Mouse (Mus musculus) liver, embryonic 18 days (tissue): ENCODE results near the gene Urgcp. TPM values are rescaled to one million over a fixed set of nuclear protein-coding genes. Genes with fewer than 3 reads are reported as not detected.

ENCODE experiments used
- polyA plus RNA-seq: library from polyadenylated mRNA; depleted of rRNA; stranded (reverse); fragments of >200 nt; gene quantifications from 2 replicates; pipeline ENCODE4 v1.2.3, GENCODE M21; 2012; rRNA removed

The Urgcp gene
- 3.8 and 4.0 TPM in 2 replicates for polyA plus RNA-seq

GRCm38 (mm10) chr11:5761820-5762632 is at the start of gene Urgcp:
Gene Urgcp, minus strand, starts transcription at chr11:5762376.

DNA sequence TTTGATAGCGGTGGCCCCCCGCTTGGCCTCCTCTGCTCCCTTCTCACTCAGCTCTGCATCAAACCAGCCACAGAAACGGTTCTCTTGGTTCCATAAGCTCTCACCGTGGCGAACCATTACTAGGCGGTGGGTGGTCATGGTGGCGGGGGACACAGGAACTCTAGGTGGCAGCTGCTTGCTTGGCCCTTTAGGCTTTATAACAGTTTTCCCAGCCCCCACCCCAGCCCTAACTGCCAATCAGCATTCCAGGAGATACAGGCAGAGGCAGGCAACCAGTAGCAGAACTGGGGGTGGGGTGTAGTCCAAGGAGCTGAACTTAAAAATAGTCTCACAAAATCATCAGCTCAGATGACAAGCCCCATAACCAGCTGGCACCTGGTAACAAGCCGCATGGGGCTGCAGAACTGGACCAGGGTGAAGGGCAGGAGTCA is 41.4 kb upstream of the Urgcp start, which contains the start of gene Pgam2:
Pgam2 (minus strand) TSS at position 183 of the 431 bp plus-strand sequence.

DNA sequence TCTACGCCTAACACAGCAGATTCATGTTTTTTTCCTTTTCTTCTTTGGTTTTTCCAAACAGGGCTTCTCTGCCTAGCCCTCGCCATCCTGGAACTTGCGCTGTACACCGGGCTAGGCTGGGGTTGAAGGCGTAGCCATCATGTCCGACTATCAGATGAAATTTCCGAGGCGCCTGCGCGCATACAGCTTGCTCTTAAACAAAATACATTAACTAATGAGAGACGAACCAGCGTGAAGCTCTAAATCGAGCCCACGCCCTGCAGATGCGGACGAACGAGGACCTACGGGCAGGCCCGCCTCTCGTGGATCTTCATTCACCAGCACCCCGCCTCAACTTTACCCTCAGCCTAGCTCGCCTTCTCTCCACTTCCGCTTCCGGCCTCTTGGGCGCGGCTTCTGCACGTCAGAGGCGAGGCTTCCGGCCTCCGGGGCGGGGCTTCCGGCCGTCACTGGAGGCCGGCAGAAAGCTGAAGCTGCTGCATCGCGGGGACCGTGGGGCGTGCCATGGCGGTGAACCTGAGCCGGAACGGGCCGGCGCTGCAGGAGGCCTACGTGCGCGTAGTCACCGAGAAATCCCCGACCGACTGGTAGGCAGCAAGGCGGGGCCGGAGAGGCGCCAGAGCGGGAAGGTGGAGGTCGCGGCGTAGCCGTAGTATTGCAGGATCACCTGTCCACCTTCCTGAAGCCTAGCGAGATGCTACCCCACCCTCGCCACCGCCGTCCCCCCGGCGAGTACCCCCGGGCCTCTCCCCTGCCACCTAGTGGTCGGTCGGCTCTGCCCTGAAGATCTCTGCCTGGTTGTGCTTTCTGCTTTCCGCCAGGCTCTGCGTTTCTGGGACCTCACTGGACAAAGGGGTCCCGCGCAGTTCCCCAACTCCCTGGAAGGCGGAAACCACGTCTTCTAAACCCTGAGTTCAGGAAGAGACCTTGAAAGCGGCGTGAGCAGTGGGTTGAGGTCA is 26.2 kb upstream of the Urgcp start, which contains the start of gene Dbnl:
Dbnl (plus strand) TSS at position 433 of the 959 bp plus-strand sequence.

DNA sequence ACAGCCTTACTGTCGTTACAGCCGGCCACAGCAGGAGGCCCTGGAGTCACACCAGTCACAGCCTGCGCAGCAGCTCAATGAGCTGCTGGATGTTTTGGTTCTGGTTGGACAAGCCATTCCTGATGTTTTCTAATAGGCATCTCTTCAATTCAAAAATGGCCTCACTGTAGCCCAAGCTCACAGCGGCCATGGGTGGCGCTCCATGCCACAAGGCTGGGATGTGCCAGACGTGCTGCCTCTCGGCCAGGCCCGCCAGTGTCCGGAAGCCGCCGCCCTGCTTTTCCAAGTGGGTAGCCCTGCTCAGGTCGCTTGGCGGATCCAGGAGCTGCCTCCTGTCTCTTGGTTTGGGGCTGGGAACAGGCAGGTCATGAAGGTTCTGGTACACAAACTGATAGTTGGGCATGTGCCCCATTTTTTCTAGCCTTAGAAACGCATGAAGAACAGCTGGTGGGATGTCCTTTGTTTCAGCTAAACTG is 46.5 kb downstream of the Urgcp start, which contains the start of gene Mrps24:
Mrps24 (minus strand) TSS at position 51 of the 476 bp plus-strand sequence.

Other genes starting within 250 kb of the Urgcp start
- 77.2 and 93.7 TPM in 2 replicates for gene Xbp1, start 241.7 kb downstream of the Urgcp start, polyA plus RNA-seq
- gene Ccdc117, start 220.2 kb downstream of the Urgcp start, polyA plus RNA-seq, result 6.4 and 6.5 TPM in 2 replicates
- gene Ankrd36, start 192.7 kb downstream of the Urgcp start, polyA plus RNA-seq, result 1.2 and 1.3 TPM in 2 replicates
- gene Mrps24, start 46.7 kb downstream of the Urgcp start, polyA plus RNA-seq, result 58.1 and 61.8 TPM in 2 replicates
- gene Dbnl, start 26.1 kb upstream of the Urgcp start, polyA plus RNA-seq, result 30.6 and 33.7 TPM in 2 replicates
- gene Pgam2, start 41.4 kb upstream of the Urgcp start, polyA plus RNA-seq, result 0.22 and 0.72 TPM in 2 replicates
- 5.3 and 5.4 TPM in 2 replicates for gene Polm, start 75.6 kb upstream of the Urgcp start, polyA plus RNA-seq
- 2.3 and 3.0 TPM in 2 replicates for gene Aebp1, start 99.6 kb upstream of the Urgcp start, polyA plus RNA-seq
- 33.2 and 39.5 TPM in 2 replicates for gene Pold2, start 115.9 kb upstream of the Urgcp start, polyA plus RNA-seq
- gene Myl7, start 136.4 kb upstream of the Urgcp start, polyA plus RNA-seq, result 1.9 and 2.0 TPM in 2 replicates
- gene Gck, start 187.7 kb upstream of the Urgcp start, polyA plus RNA-seq, result 9.9 and 21.9 TPM in 2 replicates
- gene Ykt6, start 193.3 kb upstream of the Urgcp start, polyA plus RNA-seq, result 17.0 and 19.3 TPM in 2 replicates